Mouse (Mus musculus): Measurements from ENCODE around the gene Abcb6. TPM values are rescaled to one million over a fixed set of nuclear protein-coding genes. Genes with fewer than 3 reads are reported as not detected.

The Abcb6 gene
- polyA plus RNA-seq, 2 experiments = 41.4 to 48.9 TPM

- DNase-seq (ENCODE audit: low read depth in 3 of 3, low spot score in 3 of 3) (peak; percentile 98 to 99 (median 98)), ATAC-seq (ENCODE audit: insufficient read depth) (peak; percentile 98)
- Histone ChIP-seq H3K9me3 (ENCODE audit: control insufficient read depth, low read length) (no peaks in the 10 kb centered on the region), H3K9ac (replicated peaks) (peak within 1 kb of the TSS; percentile 91), H3K4me2 (ENCODE audit: low read depth) (peak within 1 kb of the TSS; percentile 98), H3K27ac (peak within 1 kb of the TSS; percentile 85), H3K27me3 (ENCODE audit: control insufficient read depth, insufficient read depth, low read length) (no peaks in the 10 kb centered on the region), H3K4me1 (replicated peaks; ENCODE audit: control insufficient read depth in 2 of 2, insufficient read depth in 2 of 2, low read length in 1 of 2) (peaks cover 21 to 22% of the 10 kb centered on the region in 2 experiments), H3K36me3 (replicated peaks; ENCODE audit: control insufficient read depth, insufficient read depth, low read depth) (peaks cover 25% of the 10 kb centered on the region), H3K4me3 (ENCODE audit: insufficient read depth in 1 of 2, low read depth in 2 of 2, low read length in 2 of 2) (peak within 1 kb of the TSS; percentile 89 to 93)
- no peak for TF ChIP-seq EP300 (IDR thresholded peaks at IDR 0.05; ENCODE audit: low read depth)
- TF ChIP-seq CTCF (IDR thresholded peaks at IDR 0.05; ENCODE audit: low read depth) = peak; percentile 15; the same call in 1 of the 2 replicates
- under 1% methylated on average over 56 of the region's 56 CpGs for WGBS (ENCODE audit: insufficient replicate concordance)
These were observed 11.6 kb upstream of the Abcb6 start, which contains the start of the genes Ankzf1 and Atg9a for GRCm38 (mm10) chr1:75191622-75192402. Ankzf1 (plus strand) TSS chr1:75192151. Atg9a (minus strand) TSS chr1:75192196.

GRCm38 (mm10) chr1:75191258-75191621, 11.0 kb upstream of the Abcb6 start:
- H3K27me3 ChIP-seq (ENCODE audit: control insufficient read depth, insufficient read depth, low read length) = no peaks in the 10 kb centered on the region
- TF ChIP-seq CTCF (IDR thresholded peaks at IDR 0.05; ENCODE audit: low read depth) = no peak
- TF ChIP-seq EP300 (IDR thresholded peaks at IDR 0.05; ENCODE audit: low read depth) = no peak
- ATAC-seq (ENCODE audit: insufficient read depth) (no peak; the same call in 1 of the 2 replicates), DNase-seq (ENCODE audit: low read depth in 3 of 3, low spot score in 3 of 3) (no peak)
- peak overlapping the region; percentile 54 for H3K27ac ChIP-seq
- H3K9ac ChIP-seq (replicated peaks) = peak overlapping the region; percentile 91
- peak overlapping the region; percentile 82 for H3K4me2 ChIP-seq (ENCODE audit: low read depth)
- peaks cover 21 to 22% of the 10 kb centered on the region in 2 experiments for H3K4me1 ChIP-seq (replicated peaks; ENCODE audit: control insufficient read depth in 2 of 2, insufficient read depth in 2 of 2, low read length in 1 of 2)
- H3K4me3 ChIP-seq (ENCODE audit: insufficient read depth in 1 of 2, low read depth in 2 of 2, low read length in 2 of 2) = peak overlapping the region; percentile 85 to 89
- WGBS (ENCODE audit: insufficient replicate concordance) = 35% methylated on average over 5 of the region's 5 CpGs
- peaks cover 31% of the 10 kb centered on the region for H3K36me3 ChIP-seq (replicated peaks; ENCODE audit: control insufficient read depth, insufficient read depth, low read depth)
- no peaks in the 10 kb centered on the region for H3K9me3 ChIP-seq (ENCODE audit: control insufficient read depth, low read length)

GRCm38 (mm10) chr1:75190577-75190976, 10.4 kb upstream of the Abcb6 start:
- ATAC-seq (ENCODE audit: insufficient read depth) = no peak

GRCm38 (mm10) chr1:75187914-75188483, 7.8 kb upstream of the Abcb6 start:
- Histone ChIP-seq H3K9ac (replicated peaks) (no peak overlapping the region), H3K4me3 (ENCODE audit: insufficient read depth in 1 of 2, low read depth in 2 of 2, low read length in 2 of 2) (no peak overlapping the region), H3K27ac (no peak overlapping the region), H3K9me3 (ENCODE audit: control insufficient read depth, low read length) (no peaks in the 10 kb centered on the region), H3K4me1 (replicated peaks; ENCODE audit: control insufficient read depth in 2 of 2, insufficient read depth in 2 of 2, low read length in 1 of 2) (peaks cover 15% of the 10 kb centered on the region in 2 experiments), H3K4me2 (ENCODE audit: low read depth) (no peak overlapping the region), H3K36me3 (replicated peaks; ENCODE audit: control insufficient read depth, insufficient read depth, low read depth) (peaks cover 57% of the 10 kb centered on the region), H3K27me3 (ENCODE audit: control insufficient read depth, insufficient read depth, low read length) (no peaks in the 10 kb centered on the region)
- TF ChIP-seq CTCF (IDR thresholded peaks at IDR 0.05; ENCODE audit: low read depth) = no peak
- TF ChIP-seq EP300 (IDR thresholded peaks at IDR 0.05; ENCODE audit: low read depth) = no peak
- no peak for ATAC-seq (ENCODE audit: insufficient read depth)
- 21% methylated on average over 2 of the region's 2 CpGs for WGBS (ENCODE audit: insufficient replicate concordance)
- no peak for DNase-seq (ENCODE audit: low read depth in 3 of 3, low spot score in 3 of 3)

More at GRCm38 (mm10) chr1:75190577-75190976, 10.4 kb upstream of the Abcb6 start:
- no peak for DNase-seq (ENCODE audit: low read depth in 3 of 3, low spot score in 3 of 3)
- Histone ChIP-seq H3K4me3 (ENCODE audit: insufficient read depth in 1 of 2, low read depth in 2 of 2, low read length in 2 of 2) (peak overlapping the region; percentile 85 to 89), H3K27ac (peak overlapping the region; percentile 54), H3K9ac (replicated peaks) (peak overlapping the region; percentile 91), H3K36me3 (replicated peaks; ENCODE audit: control insufficient read depth, insufficient read depth, low read depth) (peaks cover 37% of the 10 kb centered on the region), H3K4me2 (ENCODE audit: low read depth) (peak overlapping the region; percentile 82), H3K27me3 (ENCODE audit: control insufficient read depth, insufficient read depth, low read length) (no peaks in the 10 kb centered on the region), H3K9me3 (ENCODE audit: control insufficient read depth, low read length) (no peaks in the 10 kb centered on the region), H3K4me1 (replicated peaks; ENCODE audit: control insufficient read depth in 2 of 2, insufficient read depth in 2 of 2, low read length in 1 of 2) (peaks cover 21 to 22% of the 10 kb centered on the region in 2 experiments)
- TF ChIP-seq CTCF (IDR thresholded peaks at IDR 0.05; ENCODE audit: low read depth) (no peak), EP300 (IDR thresholded peaks at IDR 0.05; ENCODE audit: low read depth) (no peak)
- WGBS (ENCODE audit: insufficient replicate concordance) = 24% methylated on average over 2 of the region's 2 CpGs

GRCm38 (mm10) chr1:75187126-75187525, 6.9 kb upstream of the Abcb6 start:
- Histone ChIP-seq H3K9ac (replicated peaks) (no peak overlapping the region), H3K4me3 (ENCODE audit: insufficient read depth in 1 of 2, low read depth in 2 of 2, low read length in 2 of 2) (no peak overlapping the region), H3K27me3 (ENCODE audit: control insufficient read depth, insufficient read depth, low read length) (no peaks in the 10 kb centered on the region), H3K27ac (no peak overlapping the region), H3K4me1 (replicated peaks; ENCODE audit: control insufficient read depth in 2 of 2, insufficient read depth in 2 of 2, low read length in 1 of 2) (peaks cover 13 to 15% of the 10 kb centered on the region in 2 experiments), H3K36me3 (replicated peaks; ENCODE audit: control insufficient read depth, insufficient read depth, low read depth) (peaks cover 66% of the 10 kb centered on the region), H3K9me3 (ENCODE audit: control insufficient read depth, low read length) (no peaks in the 10 kb centered on the region), H3K4me2 (ENCODE audit: low read depth) (no peak overlapping the region)
- no peak for TF ChIP-seq EP300 (IDR thresholded peaks at IDR 0.05; ENCODE audit: low read depth)
- TF ChIP-seq CTCF (IDR thresholded peaks at IDR 0.05; ENCODE audit: low read depth) = no peak
- no peak for ATAC-seq (ENCODE audit: insufficient read depth)
- no peak for DNase-seq (ENCODE audit: low read depth in 3 of 3, low spot score in 3 of 3)
